ENCODE assay signal across 7 mouse cellular contexts in genomic region chr5:74893276-74893675, GRCm38 (mm10).
"Had no signal": no experiment of that assay in that cellular context is flagged by ENCODE, and none has a peak within 500 bp of the region (broad histone marks: within the 10 kb centered on the region; RNA-seq: fewer than 3 reads in every experiment).

No protein-coding gene starts in this region.

- DNase-seq: kidney, adult 2 months; kidney, postnatal 36 days; layer of hippocampus, postnatal 36 days; left cerebral cortex, postnatal 4 days; liver, postnatal 0 days; lung, embryonic 14.5 days; retina, postnatal 1 day had no signal
